Mouse (Mus musculus) lung, postnatal 0 days (tissue): ENCODE measurements around the gene Mrnip.

Source experiments
- CTCF ChIP-seq: IDR thresholded peaks from 2 replicates; pipeline ENCODE4 v1.5.1; 2016; ENCODE audit warnings: antibody characterized with exemption, mild to moderate bottlenecking
- EP300 ChIP-seq: IDR thresholded peaks from 2 replicates; pipeline ENCODE4 v1.6.1; 2016; ENCODE audit warnings: antibody characterized with exemption, mild to moderate bottlenecking, control low read depth

DNA sequence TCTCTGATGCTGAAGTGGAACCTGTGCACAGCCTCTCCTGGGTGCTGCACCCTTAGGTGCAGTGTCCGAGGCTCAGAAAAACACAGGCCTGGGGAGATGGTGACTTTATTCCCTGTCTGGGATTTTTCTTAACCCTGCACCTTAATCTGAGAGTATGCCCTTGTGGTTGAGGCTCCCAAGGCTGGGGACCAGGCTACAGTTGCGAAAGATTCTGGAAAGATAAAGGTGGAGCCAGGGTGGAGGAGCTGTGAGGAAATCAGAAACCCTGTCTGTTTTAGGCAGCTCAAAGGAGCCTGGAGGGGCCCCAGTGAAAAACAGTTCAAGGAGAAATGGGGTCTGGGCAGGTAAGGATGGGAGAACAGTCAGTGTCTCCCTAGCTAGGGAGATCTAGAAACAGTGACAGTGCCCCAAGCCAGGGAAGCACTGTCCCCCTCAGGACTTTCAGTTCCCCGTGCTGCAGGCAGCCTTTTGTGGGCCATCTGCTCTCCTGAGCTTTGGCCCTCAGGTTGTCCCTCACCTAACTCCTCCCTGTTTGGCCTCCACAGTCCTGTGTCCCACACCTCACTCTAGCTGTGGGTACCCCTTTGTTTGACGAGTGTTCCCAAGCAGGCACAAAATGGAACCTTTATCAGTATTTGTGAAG lies 42.6 kb downstream of the Mrnip start:
- TF ChIP-seq CTCF (no peak), EP300 (no peak)
